Mouse (Mus musculus) lung, postnatal 14 days (tissue): Measurements from ENCODE around the gene Pih1d1.
A peak's percentile ranks its signal among the peaks of the same experiment; 100 is the strongest.

Source experiments
- DNase-seq: peaks from one replicate; pipeline ENCODE4 v3.0.0; 2021

The Pih1d1 gene

DNA sequence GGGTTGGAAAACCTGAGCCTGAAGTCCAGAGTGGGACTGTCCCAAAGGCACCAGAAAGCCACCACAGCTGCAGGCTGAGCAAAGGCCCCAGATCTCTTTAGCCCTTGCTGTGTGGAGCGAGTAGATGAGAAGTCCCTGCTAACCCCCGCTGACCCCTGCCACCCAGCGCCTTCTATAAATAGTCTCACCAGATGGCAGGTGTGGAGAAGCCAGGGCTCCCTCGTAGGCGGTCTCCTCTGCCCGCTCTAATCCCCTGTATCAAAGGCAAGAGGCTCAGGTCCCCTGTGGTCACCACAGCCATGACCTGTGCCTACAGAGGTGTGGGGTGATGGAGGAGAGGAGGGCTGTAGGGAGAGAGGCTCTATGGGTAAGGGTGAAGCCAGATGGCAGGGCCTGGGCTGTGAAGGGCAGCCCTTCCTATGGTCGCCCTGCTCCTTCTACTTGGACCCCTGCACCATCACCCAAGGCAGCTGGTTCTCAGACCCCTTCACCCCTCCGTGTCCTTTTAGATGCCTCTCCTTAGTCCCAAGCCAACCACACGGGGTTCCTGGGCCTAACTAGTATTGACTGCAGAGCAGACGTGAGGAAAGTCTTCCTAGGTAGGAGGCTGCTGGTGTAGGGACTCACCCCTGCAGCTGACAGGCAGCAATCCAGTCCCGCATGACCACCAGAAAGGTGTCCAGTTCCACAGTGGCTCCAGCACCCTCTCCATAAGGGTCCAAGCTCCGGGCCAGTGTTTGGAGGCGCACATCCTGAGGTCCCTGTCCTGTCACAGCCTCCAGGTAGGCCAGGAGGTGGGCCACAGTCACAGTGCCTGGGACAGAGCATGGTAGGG, 41.5 kb downstream of the Pih1d1 start:
- no peak for DNase-seq

DNA sequence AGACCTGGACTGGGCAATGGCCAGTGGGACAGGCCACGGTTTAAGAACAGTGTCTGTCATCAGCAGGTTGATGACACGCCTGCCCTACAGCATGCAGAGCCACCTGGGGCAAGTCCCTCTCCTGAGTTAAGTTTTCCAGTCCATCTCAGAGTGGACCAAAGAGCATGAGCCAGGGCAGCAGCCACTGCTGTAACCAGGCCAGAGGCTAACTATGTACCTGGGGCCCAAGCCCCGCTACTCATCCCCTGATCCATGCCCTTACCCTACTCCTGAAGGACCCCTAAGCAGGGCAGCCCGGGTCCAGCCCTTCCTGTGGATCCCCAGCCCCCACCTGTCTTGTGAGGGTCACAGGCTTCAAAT, 42.1 kb downstream of the Pih1d1 start:
- DNase-seq = no peak

DNA sequence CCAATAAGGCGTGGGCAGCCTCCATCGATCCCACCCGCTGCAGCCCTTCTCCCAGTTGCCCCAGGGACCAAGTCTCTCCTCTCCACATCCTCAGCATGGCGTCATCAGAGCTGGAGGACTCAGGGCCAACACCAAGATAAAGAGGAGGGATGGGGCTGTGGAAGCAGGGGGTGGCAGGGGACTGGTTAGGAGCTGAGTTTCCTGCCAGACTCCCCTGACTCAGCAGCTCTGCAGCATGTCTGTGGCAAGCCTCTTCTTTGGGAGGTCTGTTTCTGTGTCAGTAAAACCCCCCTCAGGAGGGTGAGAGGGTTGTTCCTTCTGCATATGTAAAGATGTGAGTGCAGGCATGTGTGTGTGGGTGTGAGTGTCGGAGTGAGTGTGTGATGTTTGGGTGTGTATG, 42.9 kb downstream of the Pih1d1 start:
- no peak for DNase-seq

DNA sequence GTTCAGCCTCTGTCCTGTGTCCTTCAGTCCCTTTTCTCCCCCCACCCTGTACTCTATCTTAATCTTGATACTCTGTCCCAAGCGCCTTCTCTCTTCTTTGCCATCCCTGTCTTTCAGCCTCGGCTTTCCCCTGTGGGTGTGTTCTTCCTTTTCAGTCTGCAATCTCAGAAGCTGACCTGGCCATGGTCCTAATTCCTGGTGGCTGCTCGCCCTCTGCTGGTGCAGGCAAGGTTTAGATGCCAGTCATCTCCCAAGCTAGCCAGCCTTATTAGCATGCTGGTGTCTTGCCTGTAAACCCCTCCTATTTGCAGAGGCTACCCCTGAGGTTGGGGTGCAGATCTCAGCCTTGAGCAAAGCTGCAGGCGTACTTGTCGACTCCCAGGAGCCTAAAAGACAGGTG, 44.3 kb downstream of the Pih1d1 start:
- peak; percentile 80 for DNase-seq

DNA sequence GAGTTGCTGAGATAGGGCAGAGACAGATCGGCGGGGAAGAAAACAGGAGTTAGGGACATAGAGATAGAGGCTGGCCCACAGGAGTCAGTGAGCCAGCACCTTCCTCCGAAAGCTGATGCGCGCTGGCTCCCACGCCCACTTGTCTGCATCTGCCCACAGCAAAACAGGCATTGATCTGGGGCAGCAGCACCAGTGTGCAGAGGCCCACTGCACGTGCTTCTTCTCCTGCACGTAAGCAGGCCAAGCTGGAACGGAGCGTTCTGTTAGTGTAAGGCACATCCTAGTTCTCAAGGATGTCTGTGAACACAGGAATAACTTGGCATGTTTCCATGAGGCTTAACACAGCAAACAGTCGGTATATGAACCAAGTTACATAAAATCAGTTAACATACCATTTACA, 44.9 kb downstream of the Pih1d1 start:
- no peak for DNase-seq

DNA sequence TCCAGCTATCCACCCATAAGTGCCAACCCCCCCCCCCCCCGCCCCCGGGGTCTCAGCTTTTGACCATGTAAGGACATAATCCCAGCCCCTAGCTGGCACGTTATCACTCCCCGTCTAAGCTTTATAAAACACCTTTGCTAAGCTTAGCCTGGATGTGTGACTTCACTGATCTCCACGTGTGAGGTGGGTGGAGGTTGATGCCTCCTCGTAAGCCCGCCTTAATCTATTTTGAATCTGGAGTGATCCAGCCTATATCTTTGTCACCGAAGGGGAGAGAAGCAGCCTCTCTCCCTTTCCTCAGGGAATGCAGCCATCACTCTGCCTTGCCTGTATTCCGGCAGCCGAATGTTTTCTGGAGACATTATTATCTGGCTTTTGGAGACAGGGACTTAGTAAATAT, 48.6 kb downstream of the Pih1d1 start:
- DNase-seq = no peak

DNA sequence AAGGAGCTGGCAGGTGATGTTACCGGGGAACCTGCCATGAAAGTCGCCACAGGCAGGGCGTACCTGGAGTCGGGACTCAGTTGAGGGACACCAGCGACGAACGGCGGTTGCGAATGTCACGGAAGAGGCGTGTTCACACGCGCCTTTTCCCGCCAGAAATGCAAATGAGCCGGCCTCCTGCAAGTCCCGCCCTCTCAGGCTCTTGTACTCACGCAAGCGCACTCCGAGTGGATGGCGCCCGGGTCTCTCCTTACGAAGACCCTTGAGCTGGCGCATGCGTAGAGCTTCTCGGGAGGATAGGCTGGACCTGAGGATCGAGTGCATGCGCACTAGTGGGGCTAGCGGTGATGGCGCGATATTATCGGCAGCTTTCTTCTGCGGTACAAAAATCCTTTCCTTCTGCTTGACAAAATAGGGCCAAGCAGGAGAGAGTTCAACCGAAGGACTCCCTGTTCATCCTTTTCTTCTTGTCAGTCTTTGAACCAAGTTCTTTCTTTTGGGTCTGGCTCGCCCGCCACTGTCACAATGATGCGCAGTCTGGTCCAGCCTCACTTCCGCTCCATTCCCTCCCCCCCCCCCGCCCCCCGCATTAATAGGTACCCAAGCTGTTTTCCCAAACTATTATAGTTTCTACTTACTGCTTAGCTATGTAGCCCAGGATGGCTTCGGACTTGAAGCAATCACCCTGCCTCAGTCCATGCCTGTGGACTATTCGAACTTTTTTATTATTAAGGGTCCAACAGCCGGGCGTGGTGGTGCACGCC, 50.5 kb downstream of the Pih1d1 start, which contains the start of gene Ccdc155:
Ccdc155 (minus strand) TSS at position 513 of the 764 bp plus-strand sequence.
- DNase-seq = peak; percentile 93

DNA sequence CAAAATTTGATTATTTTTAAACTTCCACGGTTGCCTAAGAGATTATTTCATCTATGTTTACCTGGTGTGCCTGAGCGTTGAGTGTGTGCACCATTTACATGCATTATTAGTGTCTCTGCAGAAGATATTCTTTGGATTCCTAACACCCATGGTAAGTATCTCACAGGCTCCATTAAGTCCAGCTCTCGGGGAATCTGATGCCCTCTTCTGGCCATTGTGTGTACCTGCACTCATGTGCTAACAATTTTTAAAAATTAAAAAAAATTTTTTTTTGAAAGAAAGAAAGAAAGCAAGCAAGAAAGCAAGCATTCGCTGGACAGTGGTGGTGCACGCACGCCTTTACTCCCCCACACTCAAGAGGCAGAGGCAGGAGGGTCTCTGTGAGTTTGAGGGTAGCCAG, 54.2 kb downstream of the Pih1d1 start:
- no peak for DNase-seq
